Mouse (Mus musculus) bone marrow macrophage, adult 2 months (primary cell): ENCODE measurements around the gene Nfkbie.

Experiments
- CTCF ChIP-seq: IDR thresholded peaks from 2 replicates; pipeline ENCODE4 v1.5.1; 2012; ENCODE audit warnings: low read depth, mild to moderate bottlenecking, low read length, moderate library complexity
- POLR2A ChIP-seq: IDR thresholded peaks from 2 replicates; pipeline ENCODE4 v1.6.1; 2012; ENCODE audit warnings: mild to moderate bottlenecking, low read depth, low read length, borderline replicate concordance

DNA sequence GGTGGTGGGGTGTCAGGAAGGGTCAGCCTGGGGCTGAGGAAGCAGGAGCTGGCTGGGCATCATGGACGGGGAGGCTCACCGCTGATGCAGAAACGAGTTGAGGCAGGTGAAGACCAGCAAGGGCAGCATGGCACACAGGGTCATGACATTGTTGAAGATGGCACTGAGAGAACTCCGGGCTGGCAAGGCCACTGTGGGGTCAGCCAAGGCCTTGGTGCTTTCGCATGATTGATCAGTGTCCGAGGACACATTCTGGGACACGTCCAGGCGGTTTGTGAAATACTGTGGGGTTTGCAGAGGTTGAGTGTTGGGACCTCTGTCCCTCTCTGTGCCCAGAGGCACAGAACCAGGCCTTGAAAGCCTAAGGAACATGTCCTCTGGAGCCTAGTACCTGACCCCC lies 34.3 kb downstream of the Nfkbie start:
- no peak for TF ChIP-seq POLR2A
- no peak for TF ChIP-seq CTCF
